Mouse (Mus musculus) left cerebral cortex, adult 2 months (tissue): ENCODE measurements around the gene Cd8b1. TPM values are rescaled to one million over a fixed set of nuclear protein-coding genes. Genes with fewer than 3 reads are reported as not detected.

Experiments used
- DNase-seq, 2 experiments: peaks; one replicate each; pipeline ENCODE4 v3.0.0; 2021 to 2022; ENCODE audit warnings: low spot score in 2 of 2, mixed read lengths in 1 of 2; ENCODE audit errors: extremely low spot score in 1 of 2
- H3K27ac ChIP-seq: fragments of 200-600 bp; 2 replicates; pipeline ENCODE4 v1.8.1; 2022
- H3K4me3 ChIP-seq: fragments of 200-600 bp; 2 replicates; pipeline ENCODE4 v1.8.1; 2022
- CTCF ChIP-seq: fragments of 200-600 bp; IDR thresholded peaks from 2 replicates; pipeline ENCODE4 v1.8.1; 2022; ENCODE audit warnings: antibody characterized with exemption, mild to moderate bottlenecking, moderate library complexity
- intact Hi-C: fragments of 180-260 bp; cut with DNase I; formaldehyde crosslinking; loops from one replicate; pipeline ENCODE4 v1.15.1; 2025
- total RNA-seq, 2 experiments: library from RNA; stranded (reverse); gene quantifications; 2 replicates each; pipeline ENCODE4 v1.2.3; 2021

Gene Cd8b1
- total RNA-seq, 2 experiments from 2014 or later = not detected

GRCm38 (mm10) chr6:71376711-71377110, 54.1 kb downstream of the Cd8b1 start:
- no peak for TF ChIP-seq CTCF
- intact Hi-C loops = no loop called here
- H3K27ac ChIP-seq = no peak overlapping the region
- no peak for DNase-seq
- no peak overlapping the region for H3K4me3 ChIP-seq

DNA sequence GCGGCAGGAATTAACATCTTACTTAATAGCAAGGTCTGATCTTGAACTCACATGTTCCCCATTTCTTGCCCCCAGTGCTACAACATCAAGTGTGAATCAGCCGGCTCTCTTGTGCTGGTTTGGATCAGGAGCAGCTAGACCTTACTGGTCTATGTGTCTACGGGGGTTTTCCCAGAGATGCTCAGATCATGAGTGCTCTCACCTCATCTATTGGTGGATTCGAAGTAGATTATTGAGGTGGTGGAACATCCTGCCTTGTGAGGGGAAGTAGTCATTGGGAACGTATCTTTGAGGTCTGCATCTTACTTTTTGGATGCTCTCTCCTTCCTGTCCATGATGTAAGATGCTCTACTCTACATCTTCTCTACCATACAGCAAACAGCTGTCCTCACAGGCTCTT, 59.1 kb downstream of the Cd8b1 start:
- intact Hi-C loops = no loop called here
- TF ChIP-seq CTCF = no peak
- Histone ChIP-seq H3K4me3 (no peak overlapping the region), H3K27ac (no peak overlapping the region)
- no peak for DNase-seq

Other genes with a start within 250 kb of the Cd8b1 start
- 1 to 10 TPM; 3.2 to 3.3 TPM for gene Thnsl2, start 178.3 kb upstream of the Cd8b1 start, total RNA-seq
- not detected for gene Fabp1, start 123.0 kb upstream of the Cd8b1 start, total RNA-seq
- 10 to 100 TPM; 12.2 to 13.1 TPM for gene Krcc1, start 51.1 kb upstream of the Cd8b1 start, total RNA-seq
- under 1 TPM; 0.61 to 0.72 TPM for gene Smyd1, start 555 bp upstream of the Cd8b1 start, total RNA-seq
- gene Cd8a, start 50.6 kb downstream of the Cd8b1 start, total RNA-seq = not detected
- 100 to 1,000 TPM; 101 to 103 TPM for gene Rmnd5a, start 117.8 kb downstream of the Cd8b1 start, total RNA-seq
- gene Rnf103, start 171.1 kb downstream of the Cd8b1 start, total RNA-seq = 10 to 100 TPM; 50.9 to 54.8 TPM
- 100 to 1,000 TPM in 1 of 2 experiments, 10 to 100 TPM in 1; 100.0 to 109 TPM for gene Chmp3, start 221.0 kb downstream of the Cd8b1 start, total RNA-seq